Mouse (Mus musculus) G1E (cell line): ENCODE data around the gene Tmem121. TPM values are rescaled to one million over a fixed set of nuclear protein-coding genes. Genes with fewer than 3 reads are reported as not detected.

Source experiments
- ATAC-seq: 2 replicates; pipeline ENCODE4 v1.8.0; 2016; ENCODE audit warnings: mild to moderate bottlenecking; ENCODE audit not compliant: insufficient number of reproducible peaks, poor library complexity, low FRiP score, severe bottlenecking; ENCODE audit errors: extremely low read depth
- DNase-seq: peaks from one replicate; pipeline ENCODE4 v3.0.0; 2012; ENCODE audit warnings: low spot score
- H3K27me3 ChIP-seq: 2 replicates; pipeline ENCODE4 v1.6.1; 2012; ENCODE audit warnings: mild to moderate bottlenecking, low read length, inconsistent platforms; ENCODE audit not compliant: insufficient read depth
- H3K36me3 ChIP-seq: replicated peaks from 2 replicates; pipeline ENCODE3; 2012; ENCODE audit warnings: mild to moderate bottlenecking, inconsistent platforms
- H3K4me1 ChIP-seq: 2 replicates; pipeline ENCODE4 v1.6.1; 2012; ENCODE audit warnings: low read depth, low read length, inconsistent platforms, mixed read lengths; ENCODE audit not compliant: insufficient read depth
- H3K4me3 ChIP-seq: 2 replicates; pipeline ENCODE4 v1.5.1; 2012; ENCODE audit warnings: low read depth, mild to moderate bottlenecking, inconsistent platforms, low read length, moderate library complexity, mixed read lengths
- H3K9me3 ChIP-seq: replicated peaks from 2 replicates; pipeline ENCODE4 v1.6.1; 2012; ENCODE audit warnings: inconsistent platforms
- CTCF ChIP-seq: IDR thresholded peaks from 2 replicates; pipeline ENCODE4 v1.5.1; 2012; ENCODE audit warnings: low read depth, low read length, inconsistent platforms, mixed read lengths
- GATA1 ChIP-seq: IDR thresholded peaks from 2 replicates; pipeline ENCODE4 v1.6.1; 2012; ENCODE audit warnings: borderline replicate concordance, low read length, inconsistent platforms, mixed read lengths
- GATA2 ChIP-seq: IDR thresholded peaks from 2 replicates; pipeline ENCODE4 v1.6.1; 2012; ENCODE audit warnings: low read depth, low read length, inconsistent platforms, borderline replicate concordance
- POLR2AphosphoS5 ChIP-seq: IDR thresholded peaks from 2 replicates; pipeline ENCODE4 v1.6.1; 2012; ENCODE audit warnings: low read depth, low read length, inconsistent platforms; ENCODE audit not compliant: insufficient replicate concordance
- TAL1 ChIP-seq: conservative IDR thresholded peaks from 2 replicates; pipeline ENCODE4 v1.6.1; 2012; ENCODE audit warnings: low read depth, low read length, inconsistent platforms, mixed read lengths
- polyA plus RNA-seq: library from polyadenylated mRNA; stranded (reverse); fragments of >175 nt; gene quantifications from 2 replicates; pipeline ENCODE4 v1.2.3, GENCODE M21; 2012
- total RNA-seq, 2 experiments: library from RNA; stranded (forward) in 1 of 2; stranded (reverse) in 1 of 2; fragments of 200-1000 nt in 1 of 2; fragments of >200 nt in 1 of 2; fragmentation: Nextera tagmentation in 1 of 2; gene quantifications; 2 replicates each; pipeline ENCODE4 v1.2.3; 2014 to 2017

Tmem121 gene
- total and polyA plus RNA-seq, 3 experiments, result not detected

- Histone ChIP-seq H3K9me3 (no peaks in the 10 kb centered on the region), H3K36me3 (peaks cover 71% of the 10 kb centered on the region), H3K27me3 (no peaks in the 10 kb centered on the region), H3K4me1 (peaks cover 41% of the 10 kb centered on the region), H3K4me3 (no peak overlapping the region)
- ATAC-seq (no peak), DNase-seq (no peak)
- no peak for TF ChIP-seq CTCF
- no peak for TF ChIP-seq GATA1
Observed at GRCm38 (mm10) chr12:113157971-113158370, 27.8 kb upstream of the Tmem121 start.

GRCm38 (mm10) chr12:113163561-113164006, 22.1 kb upstream of the Tmem121 start:
- Histone ChIP-seq H3K27me3 (peaks cover 15% of the 10 kb centered on the region; the same call in 1 of the 2 replicates), H3K36me3 (peaks cover 62% of the 10 kb centered on the region), H3K4me1 (peaks cover 4% of the 10 kb centered on the region; the same call in 1 of the 2 replicates), H3K9me3 (no peaks in the 10 kb centered on the region), H3K4me3 (no peak overlapping the region)
- TF ChIP-seq CTCF (no peak), GATA1 (no peak), TAL1 (no peak)
- ATAC-seq, result no peak
- no peak for DNase-seq

- TF ChIP-seq GATA1 (no peak), POLR2AphosphoS5 (no peak), TAL1 (no peak), CTCF (no peak), GATA2 (no peak)
- ATAC-seq (no peak), DNase-seq (no peak)
- H3K27me3 ChIP-seq, result peaks cover 15% of the 10 kb centered on the region; the same call in 1 of the 2 replicates
- H3K36me3 ChIP-seq, result peaks cover 20% of the 10 kb centered on the region
- H3K4me3 ChIP-seq, result no peak overlapping the region
- peaks cover 4% of the 10 kb centered on the region; the same call in 1 of the 2 replicates for H3K4me1 ChIP-seq
- no peaks in the 10 kb centered on the region for H3K9me3 ChIP-seq
Observed at GRCm38 (mm10) chr12:113168031-113168536, 17.6 kb upstream of the Tmem121 start.

GRCm38 (mm10) chr12:113176960-113177725, 8.6 kb upstream of the Tmem121 start:
- no peaks in the 10 kb centered on the region for H3K36me3 ChIP-seq
- ATAC-seq (no peak; the same call in 1 of the 2 replicates), DNase-seq (no peak)
- no peaks in the 10 kb centered on the region for H3K4me1 ChIP-seq
- H3K4me3 ChIP-seq, result no peak overlapping the region
- no peaks in the 10 kb centered on the region for H3K9me3 ChIP-seq
- H3K27me3 ChIP-seq, result peaks cover 15% of the 10 kb centered on the region
- TF ChIP-seq GATA2 (no peak), CTCF (no peak), POLR2AphosphoS5 (no peak), GATA1 (no peak), TAL1 (no peak)

- no peak for ATAC-seq
- no peaks in the 10 kb centered on the region for H3K36me3 ChIP-seq
- no peak overlapping the region for H3K4me3 ChIP-seq
- TF ChIP-seq POLR2AphosphoS5 (no peak), GATA2 (no peak), TAL1 (no peak), CTCF (no peak), GATA1 (no peak)
- H3K9me3 ChIP-seq, result peaks cover 6% of the 10 kb centered on the region
- H3K4me1 ChIP-seq, result no peaks in the 10 kb centered on the region
- no peak for DNase-seq
- H3K27me3 ChIP-seq, result peaks cover 4% of the 10 kb centered on the region; the same call in 1 of the 2 replicates
Observed at GRCm38 (mm10) chr12:113181020-113181419, 4.7 kb upstream of the Tmem121 start.

- Histone ChIP-seq H3K27me3 (peaks cover 9% of the 10 kb centered on the region; the same call in 1 of the 2 replicates), H3K4me3 (no peak overlapping the region), H3K36me3 (no peaks in the 10 kb centered on the region), H3K9me3 (peaks cover 38% of the 10 kb centered on the region), H3K4me1 (no peaks in the 10 kb centered on the region)
- no peak for TF ChIP-seq CTCF
- no peak for TF ChIP-seq GATA1
- TF ChIP-seq GATA2, result no peak
- no peak for TF ChIP-seq POLR2AphosphoS5
- no peak for TF ChIP-seq TAL1
- DNase-seq (no peak), ATAC-seq (no peak)
Observed at GRCm38 (mm10) chr12:113184945-113185344, 785 bp upstream of the Tmem121 start.
